Mouse (Mus musculus): ENCODE measurements around the gene Dhrs11. TPM values are rescaled to one million over a fixed set of nuclear protein-coding genes. Genes with fewer than 3 reads are reported as not detected.
A peak's percentile ranks its signal among the peaks of the same experiment; 100 is the strongest.
"Not testable (repeated sequence)": the region's sequence is repeated elsewhere in the genome, so short reads cannot be mapped to it uniquely, and the experiment has no call there.

The Dhrs11 gene
- polyA plus RNA-seq, 1 experiment from 2014 or later: 14.2 TPM

DNA sequence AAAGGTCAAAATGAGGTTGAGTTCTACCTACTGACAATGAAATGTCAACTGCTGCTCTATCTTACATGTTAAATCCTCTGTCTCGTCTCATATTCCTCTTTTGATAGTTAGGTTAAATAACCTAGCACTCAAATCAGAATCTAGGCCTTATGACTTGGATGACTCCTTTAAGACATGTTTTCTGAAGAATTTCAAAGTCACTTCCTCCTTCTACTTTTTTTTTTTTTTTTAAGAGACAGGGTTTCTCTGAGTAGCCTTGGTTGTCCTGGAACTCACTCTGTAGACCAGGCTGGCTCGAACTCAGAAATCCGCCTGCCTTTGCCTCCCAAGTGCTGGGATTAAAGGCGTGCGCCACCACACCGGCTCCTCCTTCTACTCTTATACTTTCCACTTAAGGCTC lies 26.5 kb upstream of the Dhrs11 start:
- Histone ChIP-seq H3K4me1 (no peaks in the 10 kb centered on the region), H3K4me3 (replicated peaks) (no peak overlapping the region), H3K27ac (replicated peaks) (no peak overlapping the region), H3K4me2 (replicated peaks) (no peak overlapping the region), H3K36me3 (peaks cover 45% of the 10 kb centered on the region), H3K9me3 (replicated peaks) (no peaks in the 10 kb centered on the region), H3K9ac (no peak overlapping the region), H3K27me3 (no peaks in the 10 kb centered on the region)
- 91% methylated on average over 6 of the region's 6 CpGs for WGBS
- ATAC-seq (ENCODE audit: insufficient number of reproducible peaks, low FRiP score, low TSS enrichment, low read depth): no peak

DNA sequence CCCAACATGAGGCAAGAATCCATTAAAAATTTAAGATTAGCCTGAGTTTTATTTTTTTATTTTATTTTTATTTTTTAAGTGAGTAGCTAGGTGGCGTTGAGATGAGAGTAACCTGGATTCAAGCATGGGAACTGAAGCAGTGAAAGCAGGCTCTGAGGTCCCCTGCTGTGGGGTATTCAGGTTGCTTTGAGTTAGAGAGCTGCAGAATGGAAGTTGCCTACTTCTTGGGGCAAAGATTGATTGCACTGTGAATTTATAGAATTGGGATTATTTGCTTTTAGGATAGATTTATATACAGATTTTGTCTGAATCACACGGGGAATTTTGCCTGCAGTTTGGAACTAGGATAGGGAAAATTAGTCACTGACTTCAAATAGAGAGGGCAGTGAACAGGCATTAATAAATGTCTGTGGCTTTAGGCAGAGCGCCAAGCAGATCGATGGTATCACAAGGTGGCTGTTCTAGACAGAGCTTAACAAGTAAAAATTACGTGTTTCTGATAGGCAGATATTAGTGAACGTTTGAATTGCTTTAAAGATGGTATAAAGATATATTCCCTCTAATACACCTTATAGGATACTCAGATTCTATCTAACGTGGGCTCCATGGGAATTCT lies 18.8 kb upstream of the Dhrs11 start:
- Histone ChIP-seq H3K9me3 (replicated peaks) (no peaks in the 10 kb centered on the region), H3K4me2 (replicated peaks) (no peak overlapping the region), H3K27me3 (no peaks in the 10 kb centered on the region), H3K4me1 (no peaks in the 10 kb centered on the region), H3K36me3 (peaks cover 66% of the 10 kb centered on the region), H3K9ac (no peak overlapping the region), H3K27ac (replicated peaks) (no peak overlapping the region), H3K4me3 (replicated peaks) (no peak overlapping the region)
- ATAC-seq (ENCODE audit: insufficient number of reproducible peaks, low FRiP score, low TSS enrichment, low read depth): no peak
- WGBS: 82% methylated on average over 7 of the region's 7 CpGs

DNA sequence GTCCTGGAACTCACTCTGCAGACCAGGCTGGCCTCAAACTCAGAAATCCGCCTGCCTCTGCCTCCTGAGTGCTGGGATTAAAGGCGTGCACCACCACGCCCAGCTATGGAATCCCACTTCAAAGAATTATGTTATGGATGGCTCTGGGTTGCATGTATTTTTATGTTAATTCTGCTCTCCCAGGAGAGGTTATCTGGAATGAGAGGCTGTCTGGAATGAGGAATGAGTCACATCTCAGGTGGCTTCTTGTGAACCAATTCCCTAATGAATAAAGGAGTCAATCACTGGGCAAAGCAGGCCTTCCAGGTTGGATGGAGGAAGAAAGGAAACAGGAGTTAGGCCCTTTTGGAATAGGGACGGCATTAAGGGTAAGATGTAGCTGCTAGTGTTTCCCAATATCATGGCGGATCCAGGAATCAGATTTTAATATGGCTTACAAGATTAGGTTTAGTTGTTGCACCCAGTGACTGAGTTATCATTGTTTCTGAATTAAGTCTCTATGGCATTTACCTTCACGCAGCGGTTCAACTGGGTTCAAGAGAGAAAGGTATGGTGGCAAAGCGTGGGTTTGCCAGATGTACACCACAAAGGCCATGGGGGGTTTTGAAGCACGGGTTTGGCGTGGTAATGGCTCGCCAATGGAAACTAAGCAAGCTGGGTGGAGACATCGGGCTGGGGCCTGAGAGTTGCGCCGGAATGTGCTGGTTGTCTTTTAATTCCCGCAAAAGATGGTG lies 18.1 kb upstream of the Dhrs11 start:
- no peaks in the 10 kb centered on the region for H3K4me1 ChIP-seq
- no peak overlapping the region for H3K4me3 ChIP-seq (replicated peaks)
- peaks cover 65% of the 10 kb centered on the region for H3K36me3 ChIP-seq
- ATAC-seq (ENCODE audit: insufficient number of reproducible peaks, low FRiP score, low TSS enrichment, low read depth): no peak
- H3K4me2 ChIP-seq (replicated peaks): no peak overlapping the region
- no peaks in the 10 kb centered on the region for H3K9me3 ChIP-seq (replicated peaks)
- WGBS: 95% methylated on average over 15 of the region's 15 CpGs
- no peak overlapping the region for H3K9ac ChIP-seq
- no peaks in the 10 kb centered on the region for H3K27me3 ChIP-seq
- H3K27ac ChIP-seq (replicated peaks): no peak overlapping the region

DNA sequence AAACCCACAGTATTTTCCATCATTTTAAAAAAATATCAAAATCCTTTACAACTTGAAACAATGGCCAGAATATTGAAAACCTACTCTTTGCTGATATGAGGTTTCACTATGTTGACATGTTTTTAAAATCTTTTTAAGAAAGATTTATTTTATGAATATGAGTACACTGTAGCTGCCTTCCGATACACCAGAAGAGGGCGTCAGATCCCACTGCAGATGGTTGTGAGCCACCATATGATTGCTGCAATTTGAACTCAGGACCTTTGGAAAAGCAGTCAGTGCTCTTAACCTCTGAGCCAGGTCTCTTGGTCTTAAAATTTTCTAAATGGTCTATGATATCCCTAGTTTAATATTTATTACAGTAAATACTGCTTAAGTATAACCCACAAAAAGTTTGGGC lies 10.5 kb upstream of the Dhrs11 start:
- H3K4me3 ChIP-seq (replicated peaks): no peak overlapping the region
- H3K27me3 ChIP-seq: no peaks in the 10 kb centered on the region
- WGBS: 85% methylated on average over 2 of the region's 2 CpGs
- no peak overlapping the region for H3K9ac ChIP-seq
- no peak for ATAC-seq (ENCODE audit: insufficient number of reproducible peaks, low FRiP score, low TSS enrichment, low read depth)
- no peak overlapping the region for H3K27ac ChIP-seq (replicated peaks)
- no peaks in the 10 kb centered on the region for H3K4me1 ChIP-seq
- H3K36me3 ChIP-seq: peaks cover 67% of the 10 kb centered on the region
- H3K9me3 ChIP-seq (replicated peaks): no peaks in the 10 kb centered on the region
- H3K4me2 ChIP-seq (replicated peaks): no peak overlapping the region

DNA sequence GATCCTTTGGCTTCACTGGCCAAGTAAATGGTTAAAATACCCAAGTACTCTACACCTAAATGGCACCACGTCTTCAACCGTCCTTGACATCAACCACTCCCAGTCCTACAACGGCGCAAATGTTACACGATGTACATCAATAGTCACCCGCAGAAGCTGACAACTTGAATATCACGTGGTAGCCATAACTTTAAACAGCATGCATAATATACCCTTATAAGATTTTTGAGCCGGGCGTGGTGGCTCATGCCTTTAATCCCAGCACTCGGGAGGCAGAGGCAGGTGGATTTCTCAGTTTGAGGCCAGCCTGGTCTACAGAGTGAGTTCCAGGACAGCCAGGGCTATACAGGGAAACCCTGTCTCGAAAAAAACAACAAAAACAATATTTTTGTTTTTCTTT lies 701 bp upstream of the Dhrs11 start:
- H3K36me3 ChIP-seq: peaks cover 34% of the 10 kb centered on the region
- H3K4me2 ChIP-seq (replicated peaks): peak overlapping the region; percentile 86
- 72% methylated on average over 11 of the region's 11 CpGs for WGBS
- not testable (repeated sequence) for H3K27me3 ChIP-seq; ATAC-seq (ENCODE audit: insufficient number of reproducible peaks, low FRiP score, low TSS enrichment, low read depth); H3K4me1 ChIP-seq; H3K9me3 ChIP-seq (replicated peaks)
- H3K9ac ChIP-seq: peak overlapping the region; percentile 70; the same call in 1 of the 2 replicates
- H3K4me3 ChIP-seq (replicated peaks): peak overlapping the region; percentile 81
- peak overlapping the region; percentile 85 for H3K27ac ChIP-seq (replicated peaks)

DNA sequence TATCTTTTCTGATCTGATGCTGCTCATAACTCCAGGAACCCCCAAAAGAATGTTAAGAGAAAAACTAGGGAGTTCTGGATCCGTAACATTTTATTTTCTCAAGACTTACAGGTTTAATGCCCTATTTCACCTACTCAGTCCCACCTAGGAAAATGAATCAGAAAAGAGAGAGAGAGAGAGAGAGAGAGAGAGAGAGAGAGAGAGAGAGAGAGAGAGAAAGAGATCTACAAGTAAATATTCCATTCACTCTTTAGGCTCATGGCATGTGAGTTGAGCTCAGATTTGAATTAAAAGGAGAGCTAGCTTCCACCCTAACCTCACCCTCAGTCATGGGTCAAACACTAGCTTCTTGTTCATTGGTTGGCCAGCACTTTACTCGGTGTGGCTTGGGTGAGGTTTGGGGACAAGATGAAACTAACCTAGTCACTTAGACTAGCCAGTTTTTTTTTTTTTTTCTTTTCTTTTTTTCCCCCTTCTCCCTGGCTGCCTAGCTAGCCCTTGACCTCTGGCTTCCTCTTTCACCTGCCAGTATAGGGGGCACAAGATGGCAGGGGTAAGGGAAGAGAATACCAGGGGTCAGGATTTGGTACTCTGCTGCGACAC lies 792 bp downstream of the Dhrs11 start:
- Histone ChIP-seq H3K27me3 (no peaks in the 10 kb centered on the region), H3K9me3 (replicated peaks) (no peaks in the 10 kb centered on the region), H3K4me2 (replicated peaks) (peak overlapping the region; percentile 86), H3K4me3 (replicated peaks) (peak overlapping the region; percentile 81), H3K4me1 (peaks cover 11% of the 10 kb centered on the region; the same call in 1 of the 2 replicates), H3K36me3 (peaks cover 23% of the 10 kb centered on the region), H3K9ac (0 out of 2 replicates have a peak overlapping the region, but pooled peaks have one; percentile 70), H3K27ac (replicated peaks) (no peak overlapping the region)
- ATAC-seq (ENCODE audit: insufficient number of reproducible peaks, low FRiP score, low TSS enrichment, low read depth): no peak
- WGBS: 41% methylated on average over 3 of the region's 3 CpGs

DNA sequence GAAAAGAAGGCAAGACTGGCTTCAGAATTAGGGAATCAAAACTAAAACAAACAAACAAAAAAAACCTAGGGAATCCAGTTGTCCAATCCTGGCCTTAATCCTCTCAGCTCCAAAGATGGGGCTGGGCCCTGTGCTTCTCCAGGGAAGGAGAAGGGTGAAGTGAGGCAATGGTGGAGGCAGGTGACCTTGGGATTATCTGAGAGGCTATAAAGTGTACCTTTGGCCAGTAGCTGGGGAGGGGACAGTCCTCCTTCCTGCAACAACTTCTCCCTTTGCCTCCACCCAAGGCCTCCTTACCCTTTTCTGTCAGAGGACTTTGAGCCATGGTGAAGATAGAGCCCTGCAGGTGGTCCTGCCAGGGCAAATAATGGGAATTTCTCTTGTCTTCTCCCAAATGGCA lies 1.3 kb downstream of the Dhrs11 start:
- no peak for ATAC-seq (ENCODE audit: insufficient number of reproducible peaks, low FRiP score, low TSS enrichment, low read depth)
- no peak overlapping the region for H3K4me2 ChIP-seq (replicated peaks)
- H3K9ac ChIP-seq: no peak overlapping the region
- peaks cover 11% of the 10 kb centered on the region; the same call in 1 of the 2 replicates for H3K4me1 ChIP-seq
- H3K36me3 ChIP-seq: peaks cover 19% of the 10 kb centered on the region
- no peaks in the 10 kb centered on the region for H3K9me3 ChIP-seq (replicated peaks)
- no peak overlapping the region for H3K27ac ChIP-seq (replicated peaks)
- no peaks in the 10 kb centered on the region for H3K27me3 ChIP-seq
- no peak overlapping the region for H3K4me3 ChIP-seq (replicated peaks)

DNA sequence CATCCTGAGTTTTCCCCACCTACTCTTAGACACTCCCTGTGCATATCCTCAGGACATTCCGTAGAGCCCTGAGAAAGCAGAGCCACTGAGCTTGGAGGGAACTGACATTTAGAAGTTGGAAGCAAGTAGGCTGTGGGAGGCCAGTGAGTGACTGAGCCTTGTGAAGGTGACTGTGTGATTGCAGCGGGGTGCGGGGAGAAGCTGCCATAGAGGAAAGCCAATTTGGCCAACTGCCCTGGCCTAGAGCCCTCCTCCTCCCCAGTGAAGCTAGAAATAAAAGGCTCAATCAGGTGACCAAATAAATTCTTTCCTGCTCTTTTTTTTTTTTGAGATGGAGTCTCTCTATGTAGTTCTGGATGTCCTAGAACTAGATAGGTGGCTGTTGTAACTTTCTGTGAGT lies 2.6 kb downstream of the Dhrs11 start:
- Histone ChIP-seq H3K4me2 (replicated peaks) (no peak overlapping the region), H3K36me3 (peaks cover 9% of the 10 kb centered on the region; the same call in 1 of the 2 replicates), H3K27ac (replicated peaks) (no peak overlapping the region), H3K9ac (no peak overlapping the region), H3K27me3 (no peaks in the 10 kb centered on the region), H3K9me3 (replicated peaks) (no peaks in the 10 kb centered on the region), H3K4me3 (replicated peaks) (no peak overlapping the region), H3K4me1 (peaks cover 11% of the 10 kb centered on the region; the same call in 1 of the 2 replicates)
- WGBS: 58% methylated on average over 3 of the region's 3 CpGs
- ATAC-seq (ENCODE audit: insufficient number of reproducible peaks, low FRiP score, low TSS enrichment, low read depth): no peak

DNA sequence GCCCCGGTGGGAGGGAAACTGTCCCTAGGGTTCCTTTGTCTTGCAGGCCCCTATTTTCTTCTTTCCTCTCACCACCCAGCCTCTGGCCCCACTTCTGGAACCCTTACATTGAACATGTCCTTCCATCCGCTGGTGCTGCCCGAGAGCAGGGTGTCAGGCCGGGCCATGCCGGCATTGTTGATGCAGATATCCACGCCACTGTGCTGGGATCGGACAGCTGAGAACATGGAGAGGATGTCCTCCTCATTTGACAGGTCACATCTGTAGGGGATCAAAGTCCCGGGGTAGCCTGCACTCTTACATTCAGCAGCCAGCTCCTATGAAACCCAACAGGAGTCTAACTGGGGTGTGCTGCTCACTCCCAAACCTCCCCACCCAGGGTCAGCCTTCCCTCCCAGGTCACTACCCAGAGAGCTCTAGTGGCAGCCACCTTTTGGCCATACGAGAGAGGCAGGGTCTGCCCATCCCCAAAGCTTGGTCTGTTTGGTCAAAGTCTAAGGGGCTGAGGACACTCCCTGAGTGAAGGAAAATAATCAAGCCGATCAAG lies 3.5 kb downstream of the Dhrs11 start:
- ATAC-seq (ENCODE audit: insufficient number of reproducible peaks, low FRiP score, low TSS enrichment, low read depth): no peak
- Histone ChIP-seq H3K9me3 (replicated peaks) (no peaks in the 10 kb centered on the region), H3K9ac (no peak overlapping the region), H3K36me3 (peaks cover 6% of the 10 kb centered on the region; the same call in 1 of the 2 replicates), H3K4me3 (replicated peaks) (no peak overlapping the region), H3K4me2 (replicated peaks) (no peak overlapping the region), H3K27me3 (no peaks in the 10 kb centered on the region), H3K4me1 (peaks cover 11% of the 10 kb centered on the region; the same call in 1 of the 2 replicates), H3K27ac (replicated peaks) (no peak overlapping the region)
- 90% methylated on average over 10 of the region's 10 CpGs for WGBS

DNA sequence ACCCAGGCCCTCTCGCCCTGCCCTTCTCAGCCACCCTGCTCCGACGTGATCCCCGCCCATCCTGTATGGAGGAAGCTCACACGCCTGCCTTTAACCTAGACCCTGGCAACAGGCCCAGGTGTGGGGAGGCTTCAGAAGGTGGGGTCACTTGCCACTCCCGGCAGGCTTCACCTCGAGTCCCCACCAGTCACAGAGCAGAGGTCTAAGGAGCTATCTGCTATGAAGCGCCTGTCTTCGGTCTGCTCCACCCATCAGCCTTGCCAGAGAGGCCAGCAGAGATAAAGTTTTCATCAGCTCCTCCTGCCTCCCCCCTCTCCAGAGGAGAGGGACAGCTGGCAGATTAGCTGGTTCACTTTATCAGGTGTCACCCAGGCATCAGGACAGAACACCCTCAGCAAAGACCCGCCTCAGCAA lies 5.3 kb downstream of the Dhrs11 start:
- no peak for ATAC-seq (ENCODE audit: insufficient number of reproducible peaks, low FRiP score, low TSS enrichment, low read depth)
- no peaks in the 10 kb centered on the region for H3K27me3 ChIP-seq
- H3K27ac ChIP-seq (replicated peaks): no peak overlapping the region
- no peaks in the 10 kb centered on the region for H3K36me3 ChIP-seq
- H3K4me3 ChIP-seq (replicated peaks): no peak overlapping the region
- H3K9me3 ChIP-seq (replicated peaks): no peaks in the 10 kb centered on the region
- H3K4me2 ChIP-seq (replicated peaks): no peak overlapping the region
- 62% methylated on average over 10 of the region's 10 CpGs for WGBS
- peaks cover 10% of the 10 kb centered on the region; the same call in 1 of the 2 replicates for H3K4me1 ChIP-seq
- no peak overlapping the region for H3K9ac ChIP-seq

DNA sequence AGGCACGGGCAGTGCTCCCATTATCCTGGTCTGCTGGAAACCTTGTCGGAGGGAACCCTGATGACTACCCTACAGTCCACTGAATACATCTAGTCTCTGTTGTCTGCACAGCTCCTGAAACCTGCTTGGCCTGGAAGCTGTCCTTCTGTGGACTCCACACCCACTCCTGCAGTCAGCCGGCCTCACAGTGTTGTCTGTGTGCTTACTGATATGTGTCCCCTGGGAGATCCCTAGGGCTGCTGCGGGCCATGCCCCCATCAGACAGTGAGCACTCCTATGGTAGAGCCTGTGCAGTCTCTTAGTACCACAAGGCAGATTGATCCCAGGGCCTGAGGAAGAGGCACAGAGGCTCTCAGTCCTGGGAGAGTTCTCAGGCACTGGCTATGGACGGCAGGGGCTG lies 6.3 kb downstream of the Dhrs11 start:
- peaks cover 13% of the 10 kb centered on the region; the same call in 1 of the 2 replicates for H3K4me1 ChIP-seq
- H3K4me3 ChIP-seq (replicated peaks): no peak overlapping the region
- no peak overlapping the region for H3K4me2 ChIP-seq (replicated peaks)
- H3K9me3 ChIP-seq (replicated peaks): no peaks in the 10 kb centered on the region
- H3K9ac ChIP-seq: no peak overlapping the region
- no peak overlapping the region for H3K27ac ChIP-seq (replicated peaks)
- 83% methylated on average over 5 of the region's 5 CpGs for WGBS
- H3K27me3 ChIP-seq: no peaks in the 10 kb centered on the region
- no peaks in the 10 kb centered on the region for H3K36me3 ChIP-seq
- ATAC-seq (ENCODE audit: insufficient number of reproducible peaks, low FRiP score, low TSS enrichment, low read depth): no peak
